Mouse (Mus musculus): ENCODE data around the gene Nfix.
A peak's percentile ranks its signal among the peaks of the same experiment; 100 is the strongest.

Gene Nfix

DNA sequence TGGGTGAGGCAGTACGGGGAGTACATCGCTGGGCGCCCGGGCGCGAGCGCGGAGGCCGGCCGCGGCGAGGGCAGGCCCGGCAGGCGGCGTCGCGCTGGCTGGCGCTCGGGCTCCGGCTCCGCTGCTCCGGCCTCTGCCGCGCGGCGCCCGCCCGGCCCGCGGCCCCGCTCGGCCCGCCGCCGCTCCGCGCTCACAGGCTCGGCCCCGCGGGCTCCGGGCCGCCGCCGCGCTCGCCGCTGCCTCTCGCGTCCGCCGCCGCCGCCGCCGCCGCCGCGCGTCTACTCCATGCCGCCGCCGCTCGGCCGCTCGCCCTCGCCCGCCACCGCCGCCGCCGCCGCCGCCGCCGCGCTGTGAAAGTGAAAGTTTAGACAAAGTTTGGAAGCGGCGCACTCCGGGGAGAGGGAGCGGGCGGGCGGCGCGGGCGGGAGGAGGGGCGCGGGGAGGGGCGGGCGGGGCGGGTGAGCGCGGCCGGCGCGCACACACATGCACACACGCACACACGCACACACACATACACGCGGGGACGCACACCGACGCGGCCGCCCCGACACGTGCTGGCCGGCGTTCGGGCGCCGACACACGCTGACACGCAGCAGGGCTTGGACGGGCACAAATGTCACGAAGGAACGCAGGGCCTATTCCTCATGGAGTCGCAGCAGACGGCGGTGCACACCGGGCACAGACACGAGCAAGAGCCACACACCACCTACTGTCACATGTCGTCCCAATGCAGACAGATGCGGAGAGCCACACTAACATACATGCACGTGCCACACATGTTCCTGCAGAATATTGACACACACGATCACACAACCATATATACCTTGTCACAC, at the start of gene Nfix:
Gene Nfix (minus strand): TSS at position 346 of the 833 bp plus-strand sequence.
- peak; percentile 52 to 57 for DNase-seq

DNA sequence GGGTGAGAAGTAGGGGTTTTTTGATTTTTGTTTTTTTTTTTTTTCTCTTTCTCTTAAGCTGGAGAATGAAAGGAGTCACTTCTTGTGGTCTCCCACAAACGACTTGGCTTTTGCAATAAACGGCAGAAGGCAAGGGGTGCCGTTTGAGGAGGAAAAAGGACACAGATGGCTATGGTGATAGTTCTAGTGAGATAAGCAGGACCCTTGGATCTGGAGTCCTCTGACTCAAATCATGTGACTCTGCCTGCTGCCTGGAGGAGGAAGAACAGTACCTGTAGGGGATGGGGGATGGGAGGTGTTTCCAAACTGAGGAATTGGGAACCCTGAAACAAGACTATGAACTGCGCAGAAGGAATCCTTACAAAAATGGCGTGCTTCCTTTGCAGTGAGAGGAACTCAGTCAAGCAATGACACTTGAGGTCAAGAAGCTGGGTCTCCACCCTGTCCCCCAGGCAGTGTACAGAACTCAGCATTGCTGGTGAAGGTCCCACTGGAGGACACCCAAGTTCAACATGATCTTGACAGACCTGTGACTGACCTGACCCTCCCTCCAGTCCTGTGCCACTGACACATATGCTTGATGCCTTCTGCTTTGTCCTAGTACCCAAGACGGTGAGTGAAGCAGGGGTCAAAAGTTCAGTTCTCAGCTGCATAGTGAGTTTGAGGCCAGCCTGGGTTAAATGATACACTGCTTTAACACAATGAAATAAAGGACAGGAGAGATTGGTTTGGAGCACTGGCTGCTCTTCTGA, 47.7 kb upstream of the Nfix start:
- peak in 1 of 2 experiments; percentile 25 for DNase-seq

DNA sequence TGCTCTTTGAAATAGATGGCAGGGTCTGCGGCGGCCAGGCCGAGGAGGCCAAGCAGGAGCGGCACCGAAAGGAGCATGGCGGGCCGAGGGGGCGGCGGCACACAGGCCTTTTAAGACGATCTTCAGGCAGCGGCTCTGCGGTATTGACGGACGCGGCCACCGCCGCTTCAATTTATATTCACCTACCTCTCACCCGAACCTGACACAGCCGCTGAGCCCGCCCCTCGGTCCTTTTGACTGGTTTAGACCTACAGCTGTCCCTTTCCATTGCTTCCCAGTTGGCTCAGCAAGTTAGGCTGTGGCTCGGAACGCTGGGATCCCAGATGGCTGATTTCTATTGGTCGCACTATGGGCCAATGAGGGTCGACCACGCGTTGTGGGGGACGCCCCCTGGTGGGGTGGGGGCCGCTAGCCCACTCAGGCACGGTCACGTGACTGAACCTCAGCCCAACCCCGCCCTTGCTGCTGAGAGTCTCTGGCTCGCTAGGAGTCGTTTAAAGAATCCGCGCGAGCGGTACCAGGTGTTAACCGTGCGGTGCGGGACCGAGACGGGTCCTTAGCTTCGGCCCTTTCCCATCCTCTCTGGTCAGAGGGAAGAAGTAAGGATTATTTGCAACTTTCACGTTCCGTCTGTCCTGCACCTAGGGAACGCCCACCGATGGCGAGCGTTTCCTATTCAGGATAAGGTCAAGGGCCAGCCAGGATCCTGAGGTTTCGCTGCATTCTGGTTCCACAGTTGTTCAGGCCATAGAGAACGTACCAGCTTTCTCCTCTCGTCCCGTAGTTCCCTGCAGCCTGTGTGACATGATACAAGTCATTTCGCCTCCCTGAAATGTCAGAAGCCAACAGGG, 46.8 kb upstream of the Nfix start, which contains the start of gene Calr:
Gene Calr (minus strand): TSS at position 213 of the 851 bp plus-strand sequence.
- DNase-seq: peak; percentile 99

DNA sequence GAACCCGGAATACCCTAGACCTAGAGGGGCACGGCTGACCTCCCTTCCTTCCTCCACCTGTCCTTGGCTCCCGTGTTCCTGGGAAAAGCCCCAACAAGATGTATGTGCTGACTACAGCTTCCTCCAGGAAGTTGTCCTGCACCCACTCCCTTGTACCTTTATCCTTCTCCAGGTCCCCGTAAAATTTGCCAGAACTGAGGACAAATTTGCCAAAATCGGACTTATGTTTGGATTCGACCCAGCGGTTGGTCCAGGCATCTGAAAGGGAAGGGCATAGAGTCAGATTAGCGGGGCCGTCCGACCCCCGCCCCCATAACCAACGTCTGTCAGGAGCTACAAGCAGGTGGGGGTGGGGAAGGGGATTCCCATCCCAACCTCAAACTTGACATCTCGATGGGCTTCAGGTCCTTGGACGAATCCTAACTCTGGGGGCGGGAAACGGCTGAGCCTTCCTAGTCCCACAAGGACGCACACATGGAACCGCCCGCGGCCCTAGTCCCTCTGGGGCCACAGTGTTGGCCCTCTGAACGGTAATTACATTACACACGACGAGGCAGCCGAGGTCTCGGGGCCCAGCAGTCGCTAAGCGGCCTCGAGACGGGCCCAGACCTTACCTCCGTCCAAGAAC, 46.1 kb upstream of the Nfix start:
- DNase-seq: no peak

DNA sequence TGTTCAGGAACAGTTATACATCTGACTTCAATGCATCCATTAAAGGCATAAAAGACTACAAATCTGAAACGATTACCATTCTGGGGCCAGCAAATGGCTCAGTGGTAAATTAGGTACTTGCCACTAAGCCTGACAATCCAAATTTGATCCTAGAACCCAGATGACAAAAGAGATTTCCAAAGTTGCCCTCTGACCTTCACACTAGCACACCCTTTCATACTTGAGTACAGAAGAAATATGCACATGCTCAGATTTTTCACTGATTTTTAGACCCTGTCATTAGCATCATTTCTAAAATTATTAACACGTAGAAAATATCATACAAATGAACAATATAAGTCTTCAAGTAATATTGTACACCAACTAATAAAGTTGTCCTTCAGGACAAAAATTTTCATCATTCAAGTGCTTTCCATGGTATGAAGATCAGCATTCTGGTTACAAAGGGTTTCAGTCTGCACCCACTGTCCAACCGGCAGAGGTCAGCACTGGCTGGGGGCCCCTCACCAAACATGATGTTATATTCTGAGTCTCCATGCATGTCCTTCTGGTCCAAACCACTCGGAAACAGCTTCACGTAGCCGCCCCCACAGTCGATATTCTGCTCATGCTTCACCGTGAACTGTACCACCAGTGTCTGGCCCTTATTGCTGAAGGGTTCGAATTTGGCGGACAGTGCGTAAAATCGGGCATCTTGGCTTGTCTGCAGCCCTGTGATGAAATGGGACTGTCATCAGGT, 45.4 kb upstream of the Nfix start:
- peak; percentile 40 to 46 for DNase-seq

DNA sequence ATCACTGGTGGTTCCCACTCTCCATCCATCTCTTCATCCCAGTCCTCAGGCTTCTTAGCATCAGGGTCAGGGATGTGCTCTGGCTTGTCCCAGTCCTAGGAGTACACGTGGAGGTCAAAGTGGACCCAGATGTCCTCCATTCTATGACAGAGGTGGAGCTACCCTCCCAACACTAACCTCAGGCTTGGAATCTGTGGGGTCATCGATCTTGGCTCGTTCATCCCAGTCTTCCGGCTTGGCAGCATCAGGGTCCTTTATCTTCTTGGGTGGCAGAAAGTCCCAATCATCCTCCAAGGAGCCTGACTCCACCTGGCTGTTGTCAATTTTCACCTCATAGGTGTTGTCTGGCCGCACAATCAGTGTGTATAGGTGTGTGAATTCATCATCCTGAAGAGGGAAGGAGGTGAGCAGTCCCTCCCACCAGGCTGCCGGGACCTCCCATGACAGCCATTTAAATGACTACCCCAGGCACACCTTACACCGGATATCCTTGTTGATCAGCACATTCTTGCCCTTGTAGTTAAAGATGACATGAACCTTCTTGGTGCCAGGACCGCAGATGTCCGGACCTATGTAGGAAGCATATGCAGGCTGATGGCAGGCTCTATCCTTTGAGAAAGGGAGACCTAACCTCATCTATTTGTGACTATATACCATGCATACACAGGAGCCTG, 44.4 kb upstream of the Nfix start:
- peak in 1 of 2 experiments; percentile 19 for DNase-seq

DNA sequence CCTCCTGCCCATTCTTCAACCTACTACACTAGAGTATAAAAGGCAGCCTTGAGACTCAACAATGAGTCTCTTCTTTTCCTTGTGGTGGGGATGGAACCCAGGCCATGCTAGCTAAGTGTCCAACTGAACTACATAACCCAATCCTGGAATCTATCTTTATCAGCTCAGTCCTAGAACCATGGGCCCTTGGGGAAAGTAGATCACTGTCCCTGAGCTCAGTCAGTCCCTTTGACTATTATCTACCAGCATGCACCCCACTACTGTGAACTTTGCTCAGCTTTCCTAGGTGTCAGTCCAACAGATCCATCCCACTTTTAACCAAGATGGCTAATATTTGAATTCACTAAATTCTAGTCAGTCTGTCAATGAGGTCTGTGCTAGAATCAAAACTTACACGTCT, 41.4 kb upstream of the Nfix start:
- no peak for DNase-seq

DNA sequence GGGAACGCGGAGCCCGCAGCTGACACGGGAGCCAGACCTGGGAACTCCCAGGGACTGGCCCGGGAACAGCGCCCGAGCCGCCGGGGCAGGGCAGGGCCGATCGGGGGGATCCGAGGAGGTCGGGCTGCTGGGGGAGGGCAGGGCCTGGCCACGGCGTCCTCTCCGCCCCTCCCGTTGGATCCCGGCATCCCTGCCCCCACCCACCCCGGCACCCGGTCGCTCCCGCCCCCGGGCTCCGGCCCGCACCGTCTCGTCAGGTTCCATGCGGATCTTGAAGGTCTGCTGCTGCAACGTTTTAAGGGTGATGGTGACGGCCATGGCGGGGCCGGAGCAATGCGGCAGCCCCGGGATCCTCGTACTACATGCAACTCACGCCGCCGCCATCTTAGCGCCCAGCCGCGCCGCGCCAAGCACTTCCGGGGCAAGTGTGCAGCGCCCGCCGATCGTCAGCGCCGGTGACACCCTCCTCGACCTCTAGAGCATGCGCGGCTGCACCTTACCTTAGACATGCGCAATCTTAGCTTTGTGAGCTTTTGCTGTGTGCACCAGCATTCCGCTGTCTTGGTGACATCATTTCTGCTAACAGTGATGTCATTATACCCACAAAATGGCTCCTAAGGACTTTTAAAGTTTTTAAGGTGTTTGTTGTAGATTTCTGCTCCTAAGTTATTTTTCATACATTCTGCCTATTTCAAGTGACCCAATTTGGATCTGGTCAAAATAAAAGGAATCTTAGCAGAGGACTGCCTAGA, 40.3 kb upstream of the Nfix start, which contains the start of gene Rad23a:
Gene Rad23a (minus strand): TSS at position 418 of the 752 bp plus-strand sequence.
- DNase-seq: peak; percentile 91

DNA sequence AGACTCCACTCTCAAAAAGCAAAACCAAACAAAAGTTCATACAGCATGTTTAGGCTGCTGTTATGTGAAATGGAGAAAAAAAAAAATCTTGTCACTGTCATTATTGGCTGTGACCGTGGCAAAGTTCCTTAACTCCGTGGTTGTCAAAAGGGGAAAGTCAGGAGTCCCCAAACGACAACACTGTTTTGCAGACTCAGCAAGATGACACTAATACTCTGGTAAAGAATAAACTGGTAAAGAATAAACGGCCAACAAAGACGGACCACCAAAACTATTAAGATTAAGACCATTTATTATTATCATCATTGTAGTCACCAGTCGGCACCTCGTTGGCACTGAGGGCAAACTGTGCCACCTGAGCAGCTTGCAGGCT, 39.7 kb upstream of the Nfix start:
- DNase-seq: no peak

DNA sequence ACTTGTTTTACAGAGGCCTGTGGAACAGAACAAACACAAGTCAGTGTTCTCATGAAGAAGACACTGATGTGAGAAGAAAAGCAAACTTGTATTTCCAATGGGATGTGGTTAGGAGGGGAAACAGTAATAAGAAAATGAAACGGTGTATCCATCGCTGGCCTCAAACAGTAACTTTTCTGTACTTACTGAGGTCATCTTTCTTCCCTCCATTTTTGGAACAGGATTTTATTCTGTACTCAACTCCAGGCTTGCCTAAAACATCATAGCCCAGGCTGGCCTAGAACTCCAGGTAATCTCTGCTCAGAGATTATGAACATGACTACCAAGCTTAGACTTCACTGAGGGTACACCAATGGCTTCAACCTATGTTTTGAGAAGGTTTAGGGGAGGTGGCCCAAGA, 39.3 kb upstream of the Nfix start:
- no peak for DNase-seq

DNA sequence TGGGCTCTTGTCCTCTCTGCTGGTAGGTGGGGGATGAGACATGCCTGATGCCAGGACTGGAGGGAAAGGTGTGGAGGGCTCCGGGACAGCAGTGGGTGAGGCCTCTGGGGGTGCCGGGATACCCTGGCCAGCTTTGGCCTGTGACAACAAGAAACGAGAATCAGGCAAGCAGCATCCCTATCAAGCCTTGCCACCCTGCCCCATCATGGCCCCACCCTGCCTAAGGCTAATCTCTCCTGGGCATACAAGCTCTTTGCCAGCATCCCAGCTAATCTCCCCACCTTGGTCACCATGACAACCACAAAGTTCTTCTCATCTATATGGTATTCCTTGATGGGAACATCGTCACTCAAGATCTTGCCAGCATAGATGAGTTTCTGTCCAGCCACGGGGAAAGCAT, 38.4 kb upstream of the Nfix start:
- no peak for DNase-seq

DNA sequence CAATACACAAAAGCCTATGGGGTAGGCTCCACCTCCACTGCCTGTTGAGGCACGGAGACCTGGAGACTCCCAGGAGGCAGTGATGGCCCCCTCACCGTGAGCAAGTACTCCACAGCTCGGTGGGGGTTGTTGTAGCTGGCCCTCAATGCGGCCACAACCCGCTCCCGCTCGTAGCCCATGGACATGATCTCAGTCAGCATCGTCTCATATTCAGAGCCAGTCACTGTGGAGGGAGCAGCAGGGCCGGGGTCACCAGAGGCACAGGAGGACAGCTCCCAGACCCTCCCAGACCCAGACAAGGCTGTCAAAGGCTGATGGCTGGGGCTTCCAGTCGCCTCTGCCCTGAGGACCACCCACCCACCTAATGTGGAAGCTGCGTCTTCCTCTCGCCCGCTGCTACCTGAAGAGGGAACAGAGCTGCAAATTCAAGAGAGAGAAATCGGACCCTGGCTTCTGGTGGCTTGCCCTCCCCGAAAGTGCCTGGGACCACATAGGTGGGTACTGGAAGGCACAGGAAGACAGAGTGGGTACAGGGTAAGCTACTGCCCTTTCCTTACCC, 37.8 kb upstream of the Nfix start:
- DNase-seq: no peak

DNA sequence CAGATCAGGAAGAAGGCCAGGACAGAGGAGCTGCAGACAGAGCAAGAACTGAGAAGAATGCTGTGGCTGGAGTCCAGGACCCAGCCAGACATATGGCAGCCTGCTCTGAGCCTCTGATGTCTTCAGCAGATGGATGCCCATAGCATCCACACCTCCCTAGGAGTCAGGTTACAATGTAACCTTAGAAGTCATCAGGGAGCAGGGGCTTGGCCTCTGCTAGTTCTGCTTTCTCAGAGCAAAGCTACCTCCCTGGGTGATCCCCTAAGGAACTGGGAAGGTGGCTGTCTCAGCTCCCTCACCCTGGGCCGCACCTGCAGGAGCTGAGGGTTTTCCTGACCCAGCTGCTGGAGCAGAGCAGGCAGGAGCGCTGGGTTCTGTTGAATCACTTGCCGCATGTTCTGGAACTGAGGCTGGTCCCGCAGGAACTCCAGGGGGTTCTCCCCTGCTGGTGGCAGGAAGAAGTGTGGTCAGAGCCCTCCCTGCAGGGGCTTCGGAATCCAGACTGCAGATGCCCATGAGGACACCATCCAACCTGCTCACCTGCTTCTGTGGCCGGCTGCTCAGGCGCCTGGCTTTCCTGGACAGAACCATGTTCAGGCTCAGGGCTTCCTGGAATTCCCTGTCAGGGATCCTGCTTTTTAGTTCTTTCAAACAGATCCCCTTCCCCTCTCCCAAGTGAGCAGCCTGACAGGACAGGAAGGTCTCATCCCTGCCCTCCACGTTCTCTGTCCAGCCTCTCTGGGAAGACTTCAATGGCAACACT, 37.2 kb upstream of the Nfix start:
- no peak for DNase-seq

DNA sequence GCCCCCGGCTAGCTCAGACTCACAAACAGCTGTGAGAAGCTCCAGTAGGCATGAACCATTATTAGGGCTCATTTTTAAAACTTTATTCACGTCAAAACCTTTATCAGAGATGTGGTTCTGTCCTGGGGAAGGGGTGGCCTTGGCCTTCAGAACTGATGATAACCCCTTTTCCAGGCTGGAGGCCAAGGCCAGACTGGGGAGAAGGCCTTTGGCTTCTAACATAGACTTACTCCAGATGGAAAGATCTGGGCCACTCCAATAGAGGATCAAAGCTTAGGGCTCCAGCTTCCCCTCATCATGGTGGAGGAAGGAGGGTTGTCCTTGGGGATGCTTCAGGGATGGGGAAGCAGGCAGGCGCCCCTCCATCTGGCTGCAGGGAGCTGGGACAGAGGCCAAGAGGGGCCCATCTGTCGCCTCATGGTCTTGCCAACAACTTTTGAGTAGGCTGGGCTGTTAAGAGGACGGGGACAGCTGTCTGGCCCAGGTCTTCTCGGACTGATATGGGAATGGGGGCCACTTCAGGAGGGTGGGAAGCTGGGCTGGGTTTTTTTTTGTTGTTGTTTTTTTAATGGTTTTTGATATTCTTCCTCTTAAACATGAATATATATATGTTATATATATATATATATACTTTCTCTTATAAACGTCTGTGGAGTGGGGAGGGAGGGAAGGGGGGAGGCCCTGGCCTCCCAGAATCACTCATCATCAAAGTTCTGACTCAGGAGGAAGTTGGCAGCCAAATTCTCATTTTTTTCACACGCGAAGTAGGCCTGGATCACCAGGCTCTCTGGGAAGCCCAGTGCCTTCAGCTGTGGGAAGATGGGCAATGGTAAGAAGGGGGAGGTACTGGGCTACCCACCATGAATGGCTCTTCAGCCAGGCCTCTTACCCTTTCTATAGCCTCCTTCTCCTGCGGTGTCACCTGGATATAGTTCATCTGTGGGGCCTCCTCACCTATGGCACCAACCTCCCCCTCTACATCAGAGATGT, 35.0 kb upstream of the Nfix start:
- DNase-seq: no peak

DNA sequence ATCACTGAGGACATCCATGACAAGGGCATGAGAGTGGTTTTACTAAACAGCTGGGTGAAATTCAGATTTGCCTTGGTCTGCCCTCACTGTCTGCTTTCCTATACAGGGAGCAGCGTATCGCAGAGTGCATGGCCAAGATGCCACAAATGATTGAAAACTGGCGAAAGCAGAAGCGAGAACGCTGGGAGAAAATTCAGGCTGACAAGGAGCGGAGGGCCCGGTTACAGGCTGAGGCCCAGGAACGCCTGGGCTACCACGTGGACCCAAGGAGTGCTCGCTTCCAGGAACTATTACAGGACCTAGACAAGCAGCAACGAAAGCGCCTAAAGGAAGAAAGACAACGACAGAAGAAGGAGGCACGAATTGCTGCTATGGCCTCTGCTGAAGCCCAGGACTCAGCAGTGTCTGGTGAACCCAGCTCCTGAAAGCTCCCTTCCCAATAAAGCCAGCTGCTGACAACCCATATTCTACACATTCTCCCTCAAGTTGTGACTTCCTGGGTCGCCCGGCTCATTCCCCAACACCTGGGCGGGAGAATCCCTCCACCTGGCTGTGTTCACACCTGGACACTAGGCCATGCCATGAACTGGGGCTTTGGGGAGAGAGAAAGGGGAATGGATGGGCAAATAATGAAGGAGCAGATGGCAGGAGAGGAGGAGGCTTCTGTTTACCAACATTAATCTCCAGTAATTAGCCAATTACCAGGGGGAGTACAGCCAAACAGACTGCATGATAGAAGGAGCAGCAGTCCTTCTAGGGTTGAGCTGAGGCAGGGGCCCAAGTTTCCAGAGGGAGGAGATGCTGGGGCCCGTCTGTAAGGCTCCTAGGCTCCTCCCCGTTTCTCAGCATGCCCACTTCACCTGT, 34.1 kb upstream of the Nfix start:
- DNase-seq: no peak

DNA sequence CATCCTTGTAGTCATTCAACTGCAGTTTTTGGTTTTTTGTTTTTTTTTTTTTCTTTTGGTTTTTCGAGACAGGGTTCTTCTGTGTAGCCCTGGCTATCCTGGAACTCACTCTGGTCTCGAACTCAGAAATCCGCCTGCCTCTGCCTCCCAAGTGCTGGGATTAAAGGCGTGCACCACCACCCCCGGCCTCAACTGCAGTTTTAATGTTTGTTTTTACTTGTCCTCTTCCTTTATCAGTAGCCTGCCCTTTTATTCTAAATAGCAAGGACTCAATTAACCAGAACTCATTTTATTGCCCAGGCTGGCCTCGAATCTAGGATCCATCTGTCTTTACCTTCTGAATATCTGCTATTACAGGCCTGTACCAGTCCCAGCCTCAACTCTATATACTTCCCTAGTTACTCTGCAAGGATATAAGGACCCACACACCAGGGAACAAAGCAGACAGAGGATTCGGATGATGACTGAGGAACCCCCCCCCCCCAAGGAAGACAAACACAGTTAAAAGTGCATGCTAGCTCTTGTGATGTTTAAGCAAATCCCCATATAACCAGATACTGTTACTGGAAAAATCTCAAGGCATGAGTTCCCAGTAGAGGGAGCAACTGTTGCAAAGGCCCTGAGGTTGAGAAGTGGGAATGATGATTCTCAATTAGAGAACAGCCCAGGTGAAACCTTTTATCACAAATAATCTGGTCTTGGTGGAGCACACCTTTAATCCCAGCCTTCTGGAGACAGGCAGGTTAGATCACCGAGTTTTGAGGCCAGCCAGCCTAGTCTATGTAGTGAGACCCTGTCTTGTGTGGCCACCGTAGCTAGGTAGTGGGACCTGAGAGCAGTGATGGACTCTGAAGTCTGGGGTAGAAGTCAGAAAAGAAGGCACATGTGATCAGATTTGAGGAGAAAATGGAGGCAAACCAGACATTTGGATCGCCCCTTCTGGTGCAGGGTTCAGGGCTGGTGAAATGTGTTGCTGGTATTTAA, 32.9 kb upstream of the Nfix start:
- no peak for DNase-seq
